Mouse (Mus musculus) liver, adult 2 months (tissue): ENCODE data around the gene Maats1.

Source experiments
- CTCF ChIP-seq: fragments of 200-500 bp; IDR thresholded peaks from 2 replicates; pipeline ENCODE4 v1.5.1; 2011; ENCODE audit warnings: low read depth, low read length, control low read depth
- POLR2A ChIP-seq: fragments of 200-500 bp; IDR thresholded peaks from 2 replicates; pipeline ENCODE4 v1.6.1; 2011; ENCODE audit warnings: low read length, control low read depth; ENCODE audit not compliant: insufficient read depth; ENCODE audit errors: extremely low read depth

DNA sequence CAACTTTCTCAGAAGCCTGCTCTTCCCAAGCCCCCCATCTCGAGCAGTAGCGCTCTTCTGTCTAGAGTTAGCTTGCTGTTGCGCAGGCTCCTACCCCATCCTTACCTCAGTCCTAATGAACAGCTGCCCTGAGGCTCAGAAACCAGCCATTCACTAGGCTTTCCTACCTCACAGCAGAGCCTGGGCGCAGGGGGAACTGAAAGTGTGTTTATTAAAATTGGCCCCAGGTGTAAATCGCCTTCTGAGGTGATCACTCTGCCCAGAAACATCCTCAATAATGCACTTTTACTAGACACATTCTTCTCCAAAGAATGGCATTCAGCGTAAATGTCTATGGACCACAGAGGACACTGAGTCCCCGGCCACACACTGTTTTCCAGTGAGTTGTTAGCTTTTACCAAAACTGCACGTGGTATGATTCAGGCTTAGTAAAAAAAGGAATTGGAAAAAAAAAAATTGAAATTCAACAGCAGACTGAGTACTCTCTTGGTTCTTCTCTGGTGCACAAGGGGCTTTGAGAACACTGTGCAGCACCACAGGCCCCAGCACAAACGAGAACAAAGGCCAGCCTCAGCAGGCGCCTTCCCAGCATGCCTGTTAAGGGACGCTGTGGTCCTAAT lies 15.1 kb downstream of the Maats1 start:
- TF ChIP-seq CTCF = no peak
- TF ChIP-seq POLR2A = no peak
